Mouse (Mus musculus): ENCODE measurements at regions not wholly inside any gene's neighbourhood (a gene's known extent, or its start where the extent isn't known, plus 50 kb on each side); places are given as distances from the start of the nearest gene placed in this dataset.

- Histone ChIP-seq H3K27ac (ENCODE audit: low read depth) (no peak overlapping the region), H3K36me3 (ENCODE audit: insufficient read depth) (no peaks in the 10 kb centered on the region), H3K4me2 (no peak overlapping the region), H3K9me3 (ENCODE audit: low read depth, low read length) (no peaks in the 10 kb centered on the region), H3K9ac (no peak overlapping the region), H3K27me3 (ENCODE audit: insufficient read depth, low read length) (no peaks in the 10 kb centered on the region), H3K4me3 (ENCODE audit: low read depth, low read length) (no peak overlapping the region), H3K4me1 (ENCODE audit: insufficient read depth) (no peaks in the 10 kb centered on the region)
- no peak for TF ChIP-seq CTCF (IDR thresholded peaks at IDR 0.05; ENCODE audit: low read depth)
- DNase-seq (peak; percentile 61), ATAC-seq (ENCODE audit: insufficient read depth) (peak; percentile 92)
- WGBS: 40% methylated on average over 6 of the region's 6 CpGs
These were observed 406.2 kb upstream of the Ndn start for GRCm38 (mm10) chr7:61939971-61940705.

GRCm38 (mm10) chr7:61982203-61982932 is 364.0 kb upstream of the Ndn start:
- Histone ChIP-seq H3K4me3 (ENCODE audit: low read depth, low read length) (peak overlapping the region; percentile 15; the same call in 1 of the 2 replicates), H3K4me1 (ENCODE audit: insufficient read depth) (no peaks in the 10 kb centered on the region), H3K27me3 (ENCODE audit: insufficient read depth, low read length) (no peaks in the 10 kb centered on the region), H3K27ac (ENCODE audit: low read depth) (peak overlapping the region; percentile 18; the same call in 1 of the 2 replicates), H3K36me3 (ENCODE audit: insufficient read depth) (no peaks in the 10 kb centered on the region), H3K9me3 (ENCODE audit: low read depth, low read length) (no peaks in the 10 kb centered on the region), H3K4me2 (peak overlapping the region; percentile 23), H3K9ac (no peak overlapping the region)
- TF ChIP-seq CTCF (IDR thresholded peaks at IDR 0.05; ENCODE audit: low read depth): no peak
- ATAC-seq (ENCODE audit: insufficient read depth) (peak; percentile 97), DNase-seq (peak; percentile 84)
- WGBS: 28% methylated on average over 2 of the region's 2 CpGs

GRCm38 (mm10) chr7:62026635-62027034 is 319.7 kb upstream of the Ndn start:
- no peak for TF ChIP-seq CTCF (IDR thresholded peaks at IDR 0.05; ENCODE audit: low read depth)
- H3K4me1 ChIP-seq (ENCODE audit: insufficient read depth): no peaks in the 10 kb centered on the region
- H3K9me3 ChIP-seq (ENCODE audit: low read depth, low read length): no peaks in the 10 kb centered on the region
- no peaks in the 10 kb centered on the region for H3K36me3 ChIP-seq (ENCODE audit: insufficient read depth)
- H3K27me3 ChIP-seq (ENCODE audit: insufficient read depth, low read length): no peaks in the 10 kb centered on the region
- WGBS: 77% methylated on average over 3 of the region's 3 CpGs
- no peak overlapping the region for H3K4me3 ChIP-seq (ENCODE audit: low read depth, low read length)
- H3K27ac ChIP-seq (ENCODE audit: low read depth): no peak overlapping the region
- no peak overlapping the region for H3K9ac ChIP-seq
- DNase-seq (no peak), ATAC-seq (ENCODE audit: insufficient read depth) (no peak)
- H3K4me2 ChIP-seq: no peak overlapping the region

- H3K9me3 ChIP-seq (ENCODE audit: low read depth, low read length): no peaks in the 10 kb centered on the region
- H3K4me3 ChIP-seq (ENCODE audit: low read depth, low read length): no peak overlapping the region
- H3K9ac ChIP-seq: no peak overlapping the region
- H3K4me2 ChIP-seq: no peak overlapping the region
- 61% methylated on average over 3 of the region's 3 CpGs for WGBS
- H3K4me1 ChIP-seq (ENCODE audit: insufficient read depth): no peaks in the 10 kb centered on the region
- H3K27me3 ChIP-seq (ENCODE audit: insufficient read depth, low read length): no peaks in the 10 kb centered on the region
- no peaks in the 10 kb centered on the region for H3K36me3 ChIP-seq (ENCODE audit: insufficient read depth)
- peak; percentile 13 for DNase-seq
- TF ChIP-seq CTCF (IDR thresholded peaks at IDR 0.05; ENCODE audit: low read depth): no peak
- 0 out of 2 replicates have a peak, but pooled peaks have one; percentile 31 for ATAC-seq (ENCODE audit: insufficient read depth)
- H3K27ac ChIP-seq (ENCODE audit: low read depth): no peak overlapping the region
These were observed 300.5 kb upstream of the Ndn start for GRCm38 (mm10) chr7:62045743-62046451.

GRCm38 (mm10) chr7:62046452-62046809 is 299.9 kb upstream of the Ndn start:
- DNase-seq (no peak), ATAC-seq (ENCODE audit: insufficient read depth) (no peak)
- Histone ChIP-seq H3K4me2 (no peak overlapping the region), H3K9me3 (ENCODE audit: low read depth, low read length) (no peaks in the 10 kb centered on the region), H3K4me3 (ENCODE audit: low read depth, low read length) (no peak overlapping the region), H3K27me3 (ENCODE audit: insufficient read depth, low read length) (no peaks in the 10 kb centered on the region), H3K4me1 (ENCODE audit: insufficient read depth) (no peaks in the 10 kb centered on the region), H3K9ac (no peak overlapping the region), H3K36me3 (ENCODE audit: insufficient read depth) (no peaks in the 10 kb centered on the region), H3K27ac (ENCODE audit: low read depth) (no peak overlapping the region)
- 69% methylated on average over 2 of the region's 2 CpGs for WGBS
- TF ChIP-seq CTCF (IDR thresholded peaks at IDR 0.05; ENCODE audit: low read depth): no peak

GRCm38 (mm10) chr7:62078607-62079006 is 267.8 kb upstream of the Ndn start:
- Histone ChIP-seq H3K4me3 (ENCODE audit: low read depth, low read length) (no peak overlapping the region), H3K9ac (no peak overlapping the region)

More at GRCm38 (mm10) chr7:62078607-62079006, 267.8 kb upstream of the Ndn start:
- Histone ChIP-seq H3K27ac (ENCODE audit: low read depth) (no peak overlapping the region), H3K4me2 (no peak overlapping the region), H3K9me3 (ENCODE audit: low read depth, low read length) (no peaks in the 10 kb centered on the region), H3K4me1 (ENCODE audit: insufficient read depth) (no peaks in the 10 kb centered on the region), H3K36me3 (ENCODE audit: insufficient read depth) (no peaks in the 10 kb centered on the region), H3K27me3 (ENCODE audit: insufficient read depth, low read length) (no peaks in the 10 kb centered on the region)
- no peak for TF ChIP-seq CTCF (IDR thresholded peaks at IDR 0.05; ENCODE audit: low read depth)
- peak; percentile 99 for ATAC-seq (ENCODE audit: insufficient read depth)
- peak; percentile 90 for DNase-seq
- 38% methylated on average over 1 of the region's 1 CpGs for WGBS
